Mouse (Mus musculus) intestine, embryonic 15.5 days (tissue): ENCODE data around the gene Ift172. TPM values are rescaled to one million over a fixed set of nuclear protein-coding genes. Genes with fewer than 3 reads are reported as not detected.
A peak's percentile ranks its signal among the peaks of the same experiment; 100 is the strongest.

Source experiments
- ATAC-seq: fragments of 200-750 bp; cut with Nextera tagmentation; 2 replicates; pipeline ENCODE4 v1.8.0; 2017; ENCODE audit warnings: moderate TSS enrichment, moderate library complexity
- H3K27ac ChIP-seq: fragments of 300-500 bp; sonication (generic); 2 replicates; pipeline ENCODE4 v1.5.1; 2015; ENCODE audit warnings: mild to moderate bottlenecking, inconsistent platforms
- H3K27me3 ChIP-seq: fragments of 300-500 bp; sonication (generic); replicated peaks from 2 replicates; pipeline ENCODE4 v1.6.1; 2015; ENCODE audit warnings: inconsistent platforms
- H3K36me3 ChIP-seq: fragments of 300-500 bp; sonication (generic); 2 replicates; pipeline ENCODE4 v1.6.1; 2015; ENCODE audit warnings: inconsistent platforms
- H3K4me1 ChIP-seq: fragments of 300-500 bp; sonication (generic); replicated peaks from 2 replicates; pipeline ENCODE4 v1.6.1; 2015; ENCODE audit warnings: inconsistent platforms
- H3K4me2 ChIP-seq: fragments of 300-500 bp; sonication (generic); replicated peaks from 2 replicates; pipeline ENCODE4 v1.6.1; 2015; ENCODE audit warnings: mild to moderate bottlenecking, inconsistent platforms
- H3K4me3 ChIP-seq: fragments of 300-500 bp; sonication (generic); replicated peaks from 2 replicates; pipeline ENCODE4 v1.5.1; 2015; ENCODE audit warnings: inconsistent platforms
- H3K9ac ChIP-seq: fragments of 300-500 bp; sonication (generic); 2 replicates; pipeline ENCODE4 v1.6.1; 2015; ENCODE audit warnings: inconsistent platforms
- H3K9me3 ChIP-seq: fragments of 300-500 bp; sonication (generic); 2 replicates; pipeline ENCODE4 v1.6.1; 2016; ENCODE audit warnings: inconsistent platforms
- WGBS: fragments of 180-500 bp; shearing (Covaris S2); methylation state at CpG from one replicate; pipeline ENCODE4 v1.1.7; 2015; 5-methylcytosine and 5-hydroxymethylcytosine counted together
- polyA plus RNA-seq: library from polyadenylated mRNA; unstranded; fragments of >200 nt; fragmentation: Nextera tagmentation; extraction: Ambion mirVana; gene quantifications from 2 replicates; pipeline ENCODE4 v1.2.1, GENCODE M21; 2015

Gene Ift172
- 20.1 and 21.4 TPM in 2 replicates for polyA plus RNA-seq

DNA sequence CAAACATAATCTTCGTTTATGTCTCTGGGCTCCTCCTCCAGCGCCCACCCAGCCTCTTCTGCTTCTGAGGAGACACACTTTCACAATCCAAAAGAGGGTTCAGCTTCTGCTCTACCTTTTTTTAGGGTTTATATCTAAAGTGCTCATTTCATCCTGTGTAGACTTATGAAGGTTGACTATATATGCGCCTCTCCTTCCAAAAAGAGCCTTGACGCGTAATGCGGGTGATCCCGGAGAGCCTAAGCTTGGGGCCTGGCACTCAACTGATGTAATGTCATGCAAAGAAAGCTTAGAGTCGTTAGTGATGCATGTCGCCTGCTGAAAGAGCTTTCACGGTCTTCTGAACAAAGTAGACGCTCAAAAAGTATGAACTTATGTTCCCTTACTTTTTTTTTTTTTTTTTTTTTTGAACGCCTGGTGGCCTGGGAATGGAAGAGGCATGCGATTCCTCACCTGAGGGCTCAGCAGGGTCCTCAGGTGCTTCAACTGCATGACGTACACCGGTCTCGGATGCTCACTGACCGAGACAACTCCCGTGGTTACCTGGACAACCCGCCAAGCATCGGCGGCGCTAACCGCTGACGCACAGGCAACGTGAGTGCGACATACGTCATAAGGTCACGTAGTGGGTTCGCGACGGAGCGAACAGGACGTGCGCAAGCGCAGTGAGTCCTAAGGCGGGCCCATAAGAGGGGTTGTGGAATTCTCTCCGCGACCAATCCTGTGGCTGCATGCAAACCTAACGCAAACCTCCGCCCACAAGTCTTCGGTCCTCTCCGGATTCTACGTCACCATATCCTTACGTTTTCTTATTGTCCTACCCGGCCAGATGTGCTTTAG lies at the start of gene Ift172:
Gene Ift172, minus strand, starts transcription at position 596 of the 840 bp plus-strand sequence.
- Histone ChIP-seq H3K27ac (peak within 1 kb of the TSS; percentile 48), H3K4me2 (peak within 1 kb of the TSS; percentile 78), H3K9me3 (no peaks in the 10 kb centered on the region), H3K9ac (peak within 1 kb of the TSS; percentile 56), H3K27me3 (no peaks in the 10 kb centered on the region), H3K4me1 (peaks cover 15% of the 10 kb centered on the region; the same call in 1 of the 2 replicates), H3K4me3 (peak within 1 kb of the TSS; percentile 51), H3K36me3 (0 out of 2 replicates have a peak, but pooled peaks cover 9% of the 10 kb centered on the region)
- ATAC-seq, result peak; percentile 96
- WGBS, result 2% methylated on average over 45 of the region's 45 CpGs

- H3K27ac ChIP-seq, result no peak overlapping the region
- H3K4me1 ChIP-seq, result no peaks in the 10 kb centered on the region
- H3K27me3 ChIP-seq, result no peaks in the 10 kb centered on the region; the same call in 1 of the 2 replicates
- no peak overlapping the region for H3K4me3 ChIP-seq
- no peaks in the 10 kb centered on the region for H3K9me3 ChIP-seq
- no peak overlapping the region for H3K9ac ChIP-seq
- H3K4me2 ChIP-seq, result no peak overlapping the region
- 0 out of 2 replicates have a peak, but pooled peaks have one; percentile 45 for ATAC-seq
- WGBS, result 30% methylated on average over 7 of the region's 7 CpGs
- H3K36me3 ChIP-seq, result no peaks in the 10 kb centered on the region
Measured at GRCm38 (mm10) chr5:31328255-31328654, 37.3 kb upstream of the Ift172 start.

DNA sequence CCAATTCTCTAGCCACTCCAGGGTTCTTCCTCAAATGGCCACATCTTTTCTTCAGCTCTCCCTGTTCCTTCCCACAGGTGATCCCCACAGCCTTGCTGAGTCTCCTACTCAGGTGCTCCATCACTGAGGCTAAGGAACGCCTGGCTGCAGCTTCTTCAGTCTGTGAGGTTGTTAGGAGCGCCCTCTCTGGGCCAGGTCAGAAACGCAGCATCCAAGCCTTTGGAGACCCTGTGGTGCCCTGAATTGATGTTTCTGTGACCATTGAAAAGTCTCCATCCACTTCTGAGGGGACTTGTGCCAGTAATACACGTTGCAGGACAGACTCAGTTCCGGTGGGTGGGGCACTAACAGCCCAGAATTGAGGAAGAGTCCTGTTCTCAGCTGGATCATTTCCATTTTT lies 35.9 kb upstream of the Ift172 start:
- no peak overlapping the region for H3K9ac ChIP-seq
- H3K36me3 ChIP-seq, result no peaks in the 10 kb centered on the region
- no peak for ATAC-seq
- H3K27me3 ChIP-seq, result no peaks in the 10 kb centered on the region; the same call in 1 of the 2 replicates
- no peaks in the 10 kb centered on the region for H3K9me3 ChIP-seq
- no peak overlapping the region for H3K4me2 ChIP-seq
- H3K4me1 ChIP-seq, result no peaks in the 10 kb centered on the region
- WGBS, result 15% methylated on average over 5 of the region's 5 CpGs
- H3K27ac ChIP-seq, result no peak overlapping the region
- no peak overlapping the region for H3K4me3 ChIP-seq

- 62% methylated on average over 3 of the region's 3 CpGs for WGBS
- Histone ChIP-seq H3K27ac (no peak overlapping the region), H3K4me3 (no peak overlapping the region), H3K4me2 (no peak overlapping the region), H3K9ac (no peak overlapping the region), H3K27me3 (no peaks in the 10 kb centered on the region; the same call in 1 of the 2 replicates), H3K9me3 (no peaks in the 10 kb centered on the region), H3K4me1 (no peaks in the 10 kb centered on the region), H3K36me3 (no peaks in the 10 kb centered on the region)
- no peak for ATAC-seq
Measured at GRCm38 (mm10) chr5:31324085-31324484, 33.2 kb upstream of the Ift172 start.

GRCm38 (mm10) chr5:31322776-31323175 lies 31.9 kb upstream of the Ift172 start:
- WGBS, result 77% methylated on average over 3 of the region's 3 CpGs
- Histone ChIP-seq H3K4me3 (no peak overlapping the region), H3K27ac (no peak overlapping the region), H3K9ac (no peak overlapping the region), H3K4me2 (no peak overlapping the region), H3K36me3 (no peaks in the 10 kb centered on the region), H3K27me3 (no peaks in the 10 kb centered on the region; the same call in 1 of the 2 replicates), H3K4me1 (no peaks in the 10 kb centered on the region), H3K9me3 (no peaks in the 10 kb centered on the region)
- ATAC-seq, result no peak

GRCm38 (mm10) chr5:31312806-31313205 lies 21.9 kb upstream of the Ift172 start:
- Histone ChIP-seq H3K27ac (no peak overlapping the region), H3K36me3 (no peaks in the 10 kb centered on the region), H3K4me1 (no peaks in the 10 kb centered on the region), H3K4me2 (no peak overlapping the region), H3K4me3 (no peak overlapping the region), H3K27me3 (no peaks in the 10 kb centered on the region), H3K9ac (no peak overlapping the region), H3K9me3 (no peaks in the 10 kb centered on the region)
- 86% methylated on average over 8 of the region's 8 CpGs for WGBS
- no peak for ATAC-seq

GRCm38 (mm10) chr5:31303093-31303492 lies 12.2 kb upstream of the Ift172 start:
- no peaks in the 10 kb centered on the region for H3K36me3 ChIP-seq

DNA sequence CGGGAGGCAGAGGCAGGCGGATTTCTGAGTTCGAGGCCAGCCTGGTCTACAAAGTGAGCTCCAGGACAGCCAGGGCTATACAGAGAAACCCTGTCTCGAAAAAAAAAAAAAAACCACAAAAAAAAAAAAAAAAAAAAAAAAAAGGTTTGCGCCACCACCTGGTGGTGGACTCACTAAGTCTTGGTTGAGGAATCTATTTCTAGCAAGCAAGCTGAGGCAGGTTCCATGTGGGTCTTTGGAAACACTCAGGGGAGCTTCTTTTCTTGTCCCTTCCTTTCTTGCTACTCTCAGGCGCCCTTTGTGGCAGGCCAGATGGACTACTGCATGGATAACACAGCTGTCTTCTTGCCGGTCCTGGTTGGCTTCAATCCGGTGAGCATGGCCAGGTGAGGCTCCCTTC lies 10.9 kb upstream of the Ift172 start:
- no peaks in the 10 kb centered on the region for H3K9me3 ChIP-seq
- no peaks in the 10 kb centered on the region for H3K36me3 ChIP-seq
- ATAC-seq, result no peak
- no peak overlapping the region for H3K9ac ChIP-seq
- H3K27me3 ChIP-seq, result no peaks in the 10 kb centered on the region
- WGBS, result 70% methylated on average over 8 of the region's 8 CpGs
- H3K4me3 ChIP-seq, result no peak overlapping the region
- no peak overlapping the region for H3K27ac ChIP-seq
- H3K4me2 ChIP-seq, result no peak overlapping the region
- H3K4me1 ChIP-seq, result no peaks in the 10 kb centered on the region

More at GRCm38 (mm10) chr5:31303093-31303492, 12.2 kb upstream of the Ift172 start:
- Histone ChIP-seq H3K27ac (no peak overlapping the region), H3K4me3 (no peak overlapping the region), H3K9me3 (no peaks in the 10 kb centered on the region), H3K27me3 (no peaks in the 10 kb centered on the region), H3K4me2 (no peak overlapping the region), H3K9ac (no peak overlapping the region), H3K4me1 (no peaks in the 10 kb centered on the region)
- 81% methylated on average over 6 of the region's 6 CpGs for WGBS
- ATAC-seq, result no peak

- Histone ChIP-seq H3K9ac (no peak overlapping the region), H3K27ac (no peak overlapping the region), H3K27me3 (no peaks in the 10 kb centered on the region), H3K4me3 (no peak overlapping the region), H3K4me1 (peaks cover 13% of the 10 kb centered on the region; the same call in 1 of the 2 replicates), H3K36me3 (0 out of 2 replicates have a peak, but pooled peaks cover 4% of the 10 kb centered on the region), H3K9me3 (no peaks in the 10 kb centered on the region), H3K4me2 (no peak overlapping the region)
- no peak for ATAC-seq
- 58% methylated on average over 2 of the region's 2 CpGs for WGBS
Measured at GRCm38 (mm10) chr5:31298486-31298885, 7.6 kb upstream of the Ift172 start.

DNA sequence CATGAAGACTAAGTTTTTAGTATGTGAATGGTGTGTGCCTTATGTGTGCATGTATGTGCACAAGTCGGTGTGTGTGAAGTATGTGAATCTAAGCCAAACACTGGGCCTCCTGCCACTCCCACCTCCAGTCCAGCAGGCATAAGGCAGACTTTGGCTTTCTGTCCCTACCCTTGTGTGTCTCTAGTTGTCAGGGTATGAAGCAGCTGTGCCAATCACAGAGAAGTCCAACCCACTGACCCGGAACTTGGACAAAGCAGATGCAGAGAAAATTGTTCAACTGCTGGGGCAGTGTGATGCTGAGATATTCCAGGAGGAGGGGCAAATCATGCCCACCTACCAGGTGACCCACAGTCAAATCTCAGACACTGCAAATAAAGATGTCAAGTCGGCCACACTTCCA lies 7.1 kb upstream of the Ift172 start:
- no peaks in the 10 kb centered on the region for H3K27me3 ChIP-seq
- 70% methylated on average over 3 of the region's 3 CpGs for WGBS
- peaks cover 13% of the 10 kb centered on the region; the same call in 1 of the 2 replicates for H3K4me1 ChIP-seq

DNA sequence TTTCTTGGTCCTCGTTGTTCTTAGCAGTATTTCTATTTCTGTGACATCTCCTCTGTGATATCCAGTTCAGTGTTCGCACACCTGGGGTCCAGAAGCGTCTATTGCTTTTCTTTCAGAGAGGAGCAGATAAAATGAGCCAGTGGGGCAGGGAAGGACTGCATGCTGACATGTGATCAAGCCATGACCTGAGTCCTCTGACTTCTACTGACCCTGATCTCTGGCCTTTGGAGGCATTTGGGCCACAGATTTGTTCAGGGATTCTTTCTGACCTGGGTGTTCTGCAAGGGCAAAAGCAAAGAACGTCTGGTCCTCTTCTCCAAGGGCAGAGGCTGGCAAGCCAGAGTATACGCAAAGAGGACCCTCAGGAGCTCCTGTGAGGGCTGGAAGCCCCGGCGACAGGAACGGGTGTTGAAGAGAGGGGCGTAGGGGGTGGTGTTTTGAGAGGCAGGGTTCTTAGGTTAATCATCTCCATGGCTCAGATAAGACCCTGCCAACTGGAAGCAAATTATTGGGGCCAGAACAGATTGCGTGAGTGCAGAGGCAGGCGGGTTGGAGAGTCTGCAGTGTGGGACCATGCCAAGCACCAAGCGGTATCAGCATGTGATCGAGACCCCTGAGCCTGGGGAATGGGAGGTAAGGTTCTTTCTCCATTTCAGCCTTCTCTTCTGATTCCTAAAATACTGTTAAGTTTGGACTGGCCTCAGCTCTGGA lies 6.3 kb upstream of the Ift172 start, which contains the start of gene Gckr:
Gene Gckr, plus strand, starts transcription at position 397 of the 711 bp plus-strand sequence.
- Histone ChIP-seq H3K27me3 (no peaks in the 10 kb centered on the region), H3K9me3 (no peaks in the 10 kb centered on the region), H3K9ac (no peak within 1 kb of the TSS), H3K4me2 (peak within 1 kb of the TSS; percentile 91; the same call in 1 of the 2 replicates), H3K4me1 (peaks cover 13% of the 10 kb centered on the region; the same call in 1 of the 2 replicates), H3K27ac (no peak within 1 kb of the TSS), H3K4me3 (no peak within 1 kb of the TSS), H3K36me3 (0 out of 2 replicates have a peak, but pooled peaks cover 9% of the 10 kb centered on the region)
- 57% methylated on average over 13 of the region's 13 CpGs for WGBS
- ATAC-seq, result no peak

More for the DNA sequence above, 7.1 kb upstream of the Ift172 start:
- no peak for ATAC-seq
- Histone ChIP-seq H3K9ac (no peak overlapping the region), H3K36me3 (0 out of 2 replicates have a peak, but pooled peaks cover 6% of the 10 kb centered on the region), H3K9me3 (no peaks in the 10 kb centered on the region), H3K4me3 (no peak overlapping the region), H3K4me2 (no peak overlapping the region), H3K27ac (no peak overlapping the region)

DNA sequence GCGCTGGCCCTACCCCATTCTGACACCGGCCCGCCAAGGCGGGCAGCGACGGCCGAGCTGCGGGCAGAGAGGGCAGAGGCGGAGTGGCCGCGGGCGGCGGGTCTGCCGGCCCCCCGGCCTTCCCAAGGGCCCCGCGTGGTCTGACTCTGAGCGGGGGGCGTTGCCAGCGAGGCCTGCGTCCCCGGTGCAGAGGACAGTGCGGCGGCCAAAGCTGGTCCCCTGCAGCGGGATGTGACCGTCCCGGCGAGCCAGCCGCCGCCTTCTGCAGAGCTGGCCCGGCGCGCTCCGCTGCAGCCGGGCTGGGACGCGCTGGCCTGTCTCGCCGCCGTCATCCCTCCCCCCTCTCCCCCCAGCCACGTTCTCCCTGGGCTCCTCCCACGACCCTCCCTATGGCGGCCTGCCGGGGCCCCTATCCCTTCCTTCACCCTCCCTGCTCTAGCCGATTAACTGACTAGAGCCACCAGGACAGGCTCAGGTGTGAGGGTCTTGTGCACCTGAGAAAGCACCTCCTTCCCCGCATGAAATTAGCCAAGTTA lies 4.8 kb upstream of the Ift172 start, which contains the start of gene Fndc4:
Gene Fndc4, minus strand, starts transcription at position 475 of the 536 bp plus-strand sequence.
- Histone ChIP-seq H3K9ac (peak within 1 kb of the TSS; percentile 87), H3K27me3 (no peaks in the 10 kb centered on the region), H3K27ac (peak within 1 kb of the TSS; percentile 33; the same call in 1 of the 2 replicates), H3K36me3 (0 out of 2 replicates have a peak, but pooled peaks cover 9% of the 10 kb centered on the region), H3K4me1 (peaks cover 13% of the 10 kb centered on the region; the same call in 1 of the 2 replicates), H3K4me3 (peak within 1 kb of the TSS; percentile 79), H3K4me2 (peak within 1 kb of the TSS; percentile 91), H3K9me3 (no peaks in the 10 kb centered on the region)
- under 1% methylated on average over 39 of the region's 46 CpGs for WGBS
- ATAC-seq, result peak; percentile 63
